Mouse (Mus musculus) ES-Bruce4 (cell line): ENCODE measurements around the gene Cep128.

Source experiments
- CTCF ChIP-seq: IDR thresholded peaks from one replicate; pipeline ENCODE4 v1.8.1; 2011; ENCODE audit warnings: low read depth, low read length
- EP300 ChIP-seq: IDR thresholded peaks from 2 replicates; pipeline ENCODE4 v1.6.1; 2011; ENCODE audit warnings: low read depth, low read length; ENCODE audit not compliant: insufficient read depth
- POLR2A ChIP-seq: IDR thresholded peaks from one replicate; pipeline ENCODE4 v1.8.1; 2011; ENCODE audit warnings: low read length; ENCODE audit not compliant: insufficient read depth

GRCm38 (mm10) chr12:91264828-91265355, 119.3 kb downstream of the Cep128 start:
- no peak for TF ChIP-seq EP300
- TF ChIP-seq CTCF: no peak
- TF ChIP-seq POLR2A: no peak
